Mouse (Mus musculus) heart, embryonic 14.5 days (tissue): ENCODE data around the gene Ppp1r3f. TPM values are rescaled to one million over a fixed set of nuclear protein-coding genes. Genes with fewer than 3 reads are reported as not detected.

ENCODE experiments used
- ATAC-seq: fragments of 200-750 bp; cut with Nextera tagmentation; 2 replicates; pipeline ENCODE4 v1.8.0; 2017; ENCODE audit warnings: low read depth, moderate TSS enrichment; ENCODE audit not compliant: insufficient number of reproducible peaks, insufficient read depth, low FRiP score
- H3K27ac ChIP-seq, 2 experiments: fragments of 200-500 bp in 1 of 2; fragments of 300-500 bp in 1 of 2; sonication (generic) in 1 of 2; replicated peaks in 1 of 2; 2 replicates each; pipeline ENCODE4 v1.5.1; 2012 to 2014; ENCODE audit warnings: low read depth in 2 of 2, low read length in 2 of 2, control low read depth in 1 of 2, mild to moderate bottlenecking in 1 of 2, mixed read lengths in 1 of 2; ENCODE audit not compliant: control insufficient read depth in 1 of 2, insufficient read depth in 1 of 2
- H3K27me3 ChIP-seq: fragments of 300-500 bp; sonication (generic); 2 replicates; pipeline ENCODE4 v1.6.1; 2014; ENCODE audit warnings: mild to moderate bottlenecking, low read length, control low read depth; ENCODE audit not compliant: control insufficient read depth, insufficient read depth
- H3K36me3 ChIP-seq: fragments of 300-500 bp; sonication (generic); 2 replicates; pipeline ENCODE4 v1.6.1; 2014; ENCODE audit warnings: mild to moderate bottlenecking, control low read depth, low read length, mixed read lengths; ENCODE audit not compliant: control insufficient read depth, insufficient read depth
- H3K4me1 ChIP-seq, 2 experiments: fragments of 200-500 bp in 1 of 2; fragments of 300-500 bp in 1 of 2; sonication (generic) in 1 of 2; 2 replicates each; pipeline ENCODE4 v1.6.1; 2012 to 2014; ENCODE audit warnings: low read length in 2 of 2, control low read depth in 1 of 2, mixed read lengths in 1 of 2; ENCODE audit not compliant: control insufficient read depth in 2 of 2, insufficient read depth in 2 of 2
- H3K4me2 ChIP-seq: fragments of 300-500 bp; sonication (generic); 2 replicates; pipeline ENCODE4 v1.6.1; 2014; ENCODE audit warnings: mild to moderate bottlenecking, low read length
- H3K4me3 ChIP-seq, 2 experiments: fragments of 200-500 bp in 1 of 2; fragments of 300-500 bp in 1 of 2; sonication (generic) in 1 of 2; 2 replicates each; pipeline ENCODE4 v1.5.1; 2012 to 2014; ENCODE audit warnings: low read length in 2 of 2, mild to moderate bottlenecking in 2 of 2, control low read depth in 1 of 2, low read depth in 1 of 2, moderate library complexity in 1 of 2; ENCODE audit not compliant: control insufficient read depth in 1 of 2, insufficient read depth in 1 of 2
- H3K9ac ChIP-seq: fragments of 300-500 bp; sonication (generic); 2 replicates; pipeline ENCODE4 v1.6.1; 2014; ENCODE audit warnings: mild to moderate bottlenecking, low read length
- H3K9me3 ChIP-seq: fragments of 300-500 bp; sonication (generic); 2 replicates; pipeline ENCODE4 v1.6.1; 2016; ENCODE audit warnings: low read length, control low read depth; ENCODE audit not compliant: control insufficient read depth
- WGBS: fragments of 180-500 bp; shearing (Covaris S2); extraction: QIAGEN DNeasy Blood & Tissue Kit; methylation state at CpG from one replicate; pipeline ENCODE4 v1.1.7; 2014; 5-methylcytosine and 5-hydroxymethylcytosine counted together
- polyA plus RNA-seq: library from polyadenylated mRNA; unstranded; fragments of >200 nt; fragmentation: Nextera tagmentation; extraction: Ambion mirVana; gene quantifications from 2 replicates; pipeline ENCODE4 v1.2.1, GENCODE M21; 2014

Gene Ppp1r3f
- polyA plus RNA-seq, 1 experiment from 2014 or later: 1.2 TPM

- Histone ChIP-seq H3K4me2 (peak within 1 kb of the TSS; percentile 64), H3K27me3 (no peaks in the 10 kb centered on the region), H3K27ac (peak within 1 kb of the TSS; percentile 55 to 80), H3K36me3 (no peaks in the 10 kb centered on the region), H3K4me3 (peak within 1 kb of the TSS; percentile 59 to 77), H3K9me3 (no peaks in the 10 kb centered on the region), H3K4me1 (peaks cover 11 to 25% of the 10 kb centered on the region in 2 experiments), H3K9ac (peak within 1 kb of the TSS; percentile 78)
- 26% methylated on average over 56 of the region's 72 CpGs for WGBS
- peak; percentile 58 for ATAC-seq
Measured at GRCm38 (mm10) chrX:7573176-7574086, 652 bp downstream of the Ppp1r3f start, which contains the start of gene Foxp3. Gene Foxp3, plus strand, starts transcription at chrX:7573644.

- Histone ChIP-seq H3K27ac (no peak overlapping the region), H3K36me3 (no peaks in the 10 kb centered on the region), H3K9me3 (no peaks in the 10 kb centered on the region), H3K4me3 (no peak overlapping the region), H3K4me1 (peaks cover 11 to 25% of the 10 kb centered on the region in 2 experiments), H3K4me2 (peak overlapping the region; percentile 64), H3K27me3 (no peaks in the 10 kb centered on the region), H3K9ac (peak overlapping the region; percentile 11; the same call in 1 of the 2 replicates)
- WGBS: 42% methylated on average over 10 of the region's 10 CpGs
- no peak for ATAC-seq
Measured at GRCm38 (mm10) chrX:7572466-7572865, 1.6 kb downstream of the Ppp1r3f start.

GRCm38 (mm10) chrX:7571565-7572136, 2.4 kb downstream of the Ppp1r3f start:
- Histone ChIP-seq H3K27me3 (no peaks in the 10 kb centered on the region), H3K36me3 (no peaks in the 10 kb centered on the region), H3K27ac (no peak overlapping the region), H3K4me2 (no peak overlapping the region), H3K9ac (no peak overlapping the region), H3K4me1 (peaks cover 13 to 25% of the 10 kb centered on the region in 2 experiments), H3K4me3 (no peak overlapping the region), H3K9me3 (no peaks in the 10 kb centered on the region)
- ATAC-seq: no peak
- whole genome bisulfite sequencing: 83% methylated on average over 9 of the region's 9 CpGs

- 50% methylated on average over 7 of the region's 7 CpGs for WGBS
- ATAC-seq: no peak
- H3K9ac ChIP-seq: no peak overlapping the region
Measured at GRCm38 (mm10) chrX:7570481-7571175, 3.5 kb downstream of the Ppp1r3f start.

GRCm38 (mm10) chrX:7567491-7567890, 6.6 kb downstream of the Ppp1r3f start:
- no peak overlapping the region for H3K4me2 ChIP-seq
- no peak overlapping the region for H3K9ac ChIP-seq
- no peaks in the 10 kb centered on the region for H3K9me3 ChIP-seq
- no peaks in the 10 kb centered on the region for H3K36me3 ChIP-seq
- H3K27me3 ChIP-seq: no peaks in the 10 kb centered on the region
- no peak overlapping the region for H3K4me3 ChIP-seq
- H3K4me1 ChIP-seq: peaks cover 5 to 15% of the 10 kb centered on the region in 2 experiments
- ATAC-seq: no peak
- no peak overlapping the region for H3K27ac ChIP-seq
- WGBS: 72% methylated on average over 8 of the region's 9 CpGs

More at GRCm38 (mm10) chrX:7570481-7571175, 3.5 kb downstream of the Ppp1r3f start:
- no peak overlapping the region for H3K4me3 ChIP-seq
- H3K27me3 ChIP-seq: no peaks in the 10 kb centered on the region
- no peak overlapping the region for H3K4me2 ChIP-seq
- no peaks in the 10 kb centered on the region for H3K36me3 ChIP-seq
- no peaks in the 10 kb centered on the region for H3K9me3 ChIP-seq
- peaks cover 13 to 25% of the 10 kb centered on the region in 2 experiments for H3K4me1 ChIP-seq
- H3K27ac ChIP-seq: no peak overlapping the region

GRCm38 (mm10) chrX:7566352-7566751, 7.7 kb downstream of the Ppp1r3f start:
- Histone ChIP-seq H3K9me3 (no peaks in the 10 kb centered on the region), H3K4me3 (no peak overlapping the region), H3K9ac (no peak overlapping the region), H3K4me1 (peaks cover 3 to 6% of the 10 kb centered on the region in 2 experiments; a peak in 2 of 4 replicates), H3K4me2 (no peak overlapping the region), H3K36me3 (no peaks in the 10 kb centered on the region), H3K27ac (no peak overlapping the region), H3K27me3 (no peaks in the 10 kb centered on the region)
- 64% methylated on average over 6 of the region's 6 CpGs for WGBS
- ATAC-seq: no peak

- WGBS: 20% methylated on average over 2 of the region's 2 CpGs
Measured at GRCm38 (mm10) chrX:7563076-7563475, 11.0 kb downstream of the Ppp1r3f start.

More at GRCm38 (mm10) chrX:7563076-7563475, 11.0 kb downstream of the Ppp1r3f start:
- Histone ChIP-seq H3K4me2 (no peak overlapping the region), H3K27ac (no peak overlapping the region), H3K27me3 (no peaks in the 10 kb centered on the region), H3K4me1 (peaks cover 0 to 2% of the 10 kb centered on the region in 2 experiments; a peak in 1 of 4 replicates), H3K9me3 (no peaks in the 10 kb centered on the region), H3K4me3 (no peak overlapping the region), H3K36me3 (no peaks in the 10 kb centered on the region), H3K9ac (no peak overlapping the region)
- no peak for ATAC-seq
